Mouse (Mus musculus): ENCODE measurements around the gene Smg6.

DNA sequence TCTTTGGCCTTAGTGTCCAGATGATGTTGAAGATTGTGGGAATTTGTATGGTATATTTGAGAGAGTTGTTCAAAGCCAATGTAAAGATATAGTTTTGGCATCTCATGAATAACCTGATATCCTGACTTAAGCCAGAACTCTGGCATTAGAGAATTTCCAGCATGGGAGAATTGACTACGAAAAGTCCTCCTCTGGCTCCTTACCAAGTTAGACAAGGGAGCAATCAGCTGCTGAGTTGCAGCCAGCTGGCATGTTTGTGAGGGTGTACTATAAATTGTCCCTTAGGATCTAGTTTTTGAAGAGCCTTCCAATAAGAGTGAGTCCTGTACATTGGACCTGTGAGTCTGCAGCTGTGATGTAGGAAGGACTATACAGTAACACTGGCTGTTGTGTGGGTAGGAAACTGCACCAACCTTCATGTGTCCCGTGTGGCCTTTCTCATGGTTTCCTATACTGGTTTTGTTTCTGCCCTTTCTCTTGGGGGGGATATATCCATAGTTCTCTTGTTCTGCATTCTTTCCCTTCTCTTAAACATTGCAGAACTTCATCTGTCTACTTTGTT is 37.3 kb downstream of the Smg6 start:
- TF ChIP-seq POLR2A (IDR thresholded peaks at IDR 0.05; ENCODE audit: borderline replicate concordance, extremely low read depth, insufficient read depth, insufficient read length, poor library complexity, severe bottlenecking) (no peak), CTCF (IDR thresholded peaks at IDR 0.05; ENCODE audit: borderline replicate concordance, extremely low read depth, insufficient read depth, insufficient read length) (no peak)

All from brain, embryonic 14.5 days (tissue).